Mouse (Mus musculus) kidney, adult 2 months (tissue): Measurements from ENCODE around the gene Rps15.

Source experiments
- CTCF ChIP-seq: fragments of 200-500 bp; conservative IDR thresholded peaks from 2 replicates; pipeline ENCODE4 v1.5.1; 2011; ENCODE audit warnings: low read depth, mild to moderate bottlenecking, control low read depth, low read length, moderate library complexity, mixed read lengths; ENCODE audit not compliant: insufficient read depth, insufficient read length
- POLR2A ChIP-seq: fragments of 200-500 bp; IDR thresholded peaks from one replicate; pipeline ENCODE4 v1.6.1; 2011; ENCODE audit warnings: low read depth, low read length, control low read depth

DNA sequence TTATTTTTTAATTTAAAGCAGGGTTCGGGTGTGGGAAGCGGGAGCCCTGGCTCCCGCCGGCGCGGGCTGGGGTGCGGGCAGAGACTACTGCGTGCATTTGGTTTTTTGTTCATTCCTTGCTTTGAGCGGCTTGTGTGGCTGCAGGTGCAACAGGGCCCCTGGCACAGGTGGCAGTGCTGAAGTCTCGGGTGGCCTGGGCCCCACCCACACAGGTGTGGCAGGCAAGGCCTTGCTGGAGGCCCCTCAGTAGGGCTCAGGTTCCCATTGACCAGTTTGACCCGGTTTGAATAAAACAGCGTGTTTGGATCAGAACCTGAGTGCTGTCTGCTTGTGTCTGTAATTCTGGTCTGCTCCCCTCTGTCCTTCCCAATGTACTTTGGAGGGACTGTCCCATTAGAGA is 4.2 kb upstream of the Rps15 start:
- TF ChIP-seq POLR2A, result no peak
- no peak for TF ChIP-seq CTCF
